Mouse (Mus musculus) lung, embryonic 16.5 days (tissue): ENCODE results near the gene Orai2. TPM values are rescaled to one million over a fixed set of nuclear protein-coding genes. Genes with fewer than 3 reads are reported as not detected.
A peak's percentile ranks its signal among the peaks of the same experiment; 100 is the strongest.
"Not testable (repeated sequence)": the region's sequence is repeated elsewhere in the genome, so short reads cannot be mapped to it uniquely, and the experiment has no call there.

Experiments used
- ATAC-seq: fragments of 200-750 bp; cut with Nextera tagmentation; 2 replicates; pipeline ENCODE4 v1.8.0; 2017; ENCODE audit warnings: low read depth, mild to moderate bottlenecking, moderate library complexity
- H3K27ac ChIP-seq: fragments of 300-500 bp; sonication (generic); 2 replicates; pipeline ENCODE4 v1.5.1; 2014; ENCODE audit warnings: mild to moderate bottlenecking, control low read depth, low read length
- H3K27me3 ChIP-seq: fragments of 300-500 bp; sonication (generic); 2 replicates; pipeline ENCODE4 v1.6.1; 2014; ENCODE audit warnings: low read depth, low read length, mixed read lengths; ENCODE audit not compliant: control insufficient read depth, insufficient read depth
- H3K36me3 ChIP-seq: fragments of 300-500 bp; sonication (generic); 2 replicates; pipeline ENCODE4 v1.6.1; 2014; ENCODE audit warnings: low read length; ENCODE audit not compliant: control insufficient read depth, insufficient read depth
- H3K4me1 ChIP-seq: fragments of 300-500 bp; sonication (generic); replicated peaks from 2 replicates; pipeline ENCODE4 v1.6.1; 2014; ENCODE audit warnings: low read length, mixed read lengths; ENCODE audit not compliant: control insufficient read depth, insufficient read depth
- H3K4me2 ChIP-seq: fragments of 300-500 bp; sonication (generic); 2 replicates; pipeline ENCODE4 v1.6.1; 2014; ENCODE audit warnings: low read depth, low read length, control low read depth
- H3K4me3 ChIP-seq: fragments of 300-500 bp; sonication (generic); 2 replicates; pipeline ENCODE4 v1.5.1; 2014; ENCODE audit warnings: mild to moderate bottlenecking, low read length, control low read depth
- H3K9ac ChIP-seq: fragments of 300-500 bp; sonication (generic); 2 replicates; pipeline ENCODE4 v1.6.1; 2014; ENCODE audit warnings: low read length, control low read depth
- H3K9me3 ChIP-seq: fragments of 300-500 bp; sonication (generic); 2 replicates; pipeline ENCODE4 v1.6.1; 2016; ENCODE audit warnings: low read length; ENCODE audit not compliant: control insufficient read depth
- WGBS: fragments of 180-500 bp; shearing (Covaris S2); extraction: QIAGEN DNeasy Blood & Tissue Kit; methylation state at CpG from one replicate; pipeline ENCODE4 v1.1.7; 2014; 5-methylcytosine and 5-hydroxymethylcytosine counted together
- polyA plus RNA-seq: library from polyadenylated mRNA; unstranded; fragments of >200 nt; fragmentation: Nextera tagmentation; extraction: Ambion mirVana; gene quantifications from 2 replicates; pipeline ENCODE4 v1.2.1, GENCODE M21; 2015

Orai2 gene
- polyA plus RNA-seq, 1 experiment from 2014 or later, result 10.3 TPM

DNA sequence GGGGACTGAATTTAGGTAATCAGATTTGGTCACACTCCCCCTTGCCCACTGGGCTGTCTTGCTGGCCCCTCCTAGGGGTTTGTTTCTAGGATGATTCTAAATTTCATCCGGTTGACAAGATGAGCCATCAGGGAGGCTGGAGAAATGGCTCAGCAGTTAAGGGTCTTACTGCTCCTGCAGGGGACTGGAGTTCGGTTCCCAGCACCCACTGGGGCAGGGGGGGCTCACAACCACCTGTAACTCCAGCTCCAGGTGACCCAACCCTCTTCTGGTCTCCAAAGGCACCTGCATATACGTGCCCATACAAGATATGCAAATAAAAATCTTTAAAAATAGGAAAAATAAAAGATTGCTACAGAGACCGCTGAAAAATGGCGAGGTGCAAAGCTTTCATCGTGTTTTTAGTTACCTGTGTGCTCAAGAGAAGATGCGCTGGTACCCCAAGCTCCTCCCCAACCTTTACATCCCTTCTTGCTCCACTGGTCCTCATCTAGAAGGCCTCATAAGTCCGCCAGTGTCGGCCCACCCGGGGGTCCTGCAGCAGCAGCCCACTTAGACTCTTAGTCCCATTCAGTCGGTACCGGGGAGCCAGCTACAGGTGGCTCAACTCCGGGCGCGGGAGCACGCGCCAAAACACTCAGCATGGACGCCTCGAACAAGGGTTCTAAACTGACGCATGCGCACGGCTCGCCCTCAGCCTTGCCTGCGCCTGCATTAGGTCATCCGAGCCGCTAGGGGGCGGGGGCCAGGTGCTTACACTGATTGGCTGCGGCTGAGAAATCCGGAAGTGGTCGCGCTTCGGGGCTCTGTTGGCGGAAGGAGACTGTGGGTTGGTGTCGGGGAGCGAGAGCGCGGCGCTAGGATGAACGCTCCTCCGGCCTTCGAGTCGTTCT is 54.4 kb downstream of the Orai2 start, which contains the start of gene Polr2j:
Gene Polr2j, plus strand, starts transcription at position 741 of the 893 bp plus-strand sequence.
- peak within 1 kb of the TSS; percentile 63; the same call in 1 of the 2 replicates for H3K27ac ChIP-seq
- 3% methylated on average over 42 of the region's 42 CpGs for WGBS
- ATAC-seq, result peak; percentile 98

DNA sequence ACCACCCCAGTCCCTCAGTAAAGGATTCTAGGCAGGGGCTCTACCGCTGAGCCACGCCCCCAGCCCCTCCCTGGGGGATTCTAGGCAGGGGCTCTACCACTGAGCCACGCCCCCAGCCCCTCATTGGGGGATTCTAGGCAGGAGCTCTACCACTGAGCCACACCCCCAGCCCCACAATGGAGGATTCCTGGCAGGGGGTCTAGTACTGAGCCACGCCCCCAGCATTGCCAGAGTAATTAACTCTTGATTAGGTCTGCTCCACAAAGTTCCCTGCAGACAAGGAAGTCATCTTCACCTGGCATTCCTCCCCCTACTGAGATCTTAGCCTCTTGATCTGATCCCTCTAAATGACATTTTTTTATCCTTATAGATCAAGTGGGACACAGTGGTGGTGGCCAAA is 57.0 kb downstream of the Orai2 start:
- not testable (repeated sequence) for H3K9ac ChIP-seq, H3K27ac ChIP-seq, H3K4me3 ChIP-seq, ATAC-seq, H3K27me3 ChIP-seq, H3K4me2 ChIP-seq, H3K36me3 ChIP-seq, H3K9me3 ChIP-seq
- H3K4me1 ChIP-seq, result peaks cover 13% of the 10 kb centered on the region
- 35% methylated on average over 4 of the region's 4 CpGs for WGBS

More for the DNA sequence above, 54.4 kb downstream of the Orai2 start, which contains the start of gene Polr2j:
- peak within 1 kb of the TSS; percentile 94 for H3K9ac ChIP-seq
- peaks cover 13% of the 10 kb centered on the region for H3K4me1 ChIP-seq
- H3K4me2 ChIP-seq, result peak within 1 kb of the TSS; percentile 93
- H3K9me3 ChIP-seq, result no peaks in the 10 kb centered on the region
- H3K27me3 ChIP-seq, result no peaks in the 10 kb centered on the region
- H3K4me3 ChIP-seq, result peak within 1 kb of the TSS; percentile 96
- 0 out of 2 replicates have a peak, but pooled peaks cover 3% of the 10 kb centered on the region for H3K36me3 ChIP-seq

DNA sequence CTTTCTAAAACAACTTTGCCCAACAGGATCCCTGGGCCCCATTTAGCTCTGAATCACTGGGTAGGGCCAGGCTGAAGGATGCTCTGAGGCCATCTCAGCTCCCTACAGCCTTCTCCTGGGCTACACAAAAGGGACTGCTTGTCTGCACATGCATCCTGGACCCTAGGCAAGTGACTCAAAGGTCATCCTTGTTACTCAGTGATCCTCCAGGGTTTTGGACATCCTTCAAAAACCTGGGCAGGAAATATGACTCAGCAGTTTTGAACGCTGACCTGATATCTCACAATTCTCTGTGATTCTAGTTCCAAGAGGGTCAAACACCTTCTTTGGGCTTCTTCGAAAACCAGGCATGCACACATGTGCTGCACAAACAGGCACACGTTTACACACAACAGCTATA is 61.5 kb downstream of the Orai2 start:
- H3K4me2 ChIP-seq, result no peak overlapping the region
- H3K27me3 ChIP-seq, result no peaks in the 10 kb centered on the region
- WGBS, result 65% methylated on average over 3 of the region's 3 CpGs
- H3K9ac ChIP-seq, result no peak overlapping the region
- H3K36me3 ChIP-seq, result no peaks in the 10 kb centered on the region
- no peak overlapping the region for H3K4me3 ChIP-seq
- H3K9me3 ChIP-seq, result peaks cover 3% of the 10 kb centered on the region; the same call in 1 of the 2 replicates
- no peak for ATAC-seq
- no peak overlapping the region for H3K27ac ChIP-seq
- H3K4me1 ChIP-seq, result no peaks in the 10 kb centered on the region

DNA sequence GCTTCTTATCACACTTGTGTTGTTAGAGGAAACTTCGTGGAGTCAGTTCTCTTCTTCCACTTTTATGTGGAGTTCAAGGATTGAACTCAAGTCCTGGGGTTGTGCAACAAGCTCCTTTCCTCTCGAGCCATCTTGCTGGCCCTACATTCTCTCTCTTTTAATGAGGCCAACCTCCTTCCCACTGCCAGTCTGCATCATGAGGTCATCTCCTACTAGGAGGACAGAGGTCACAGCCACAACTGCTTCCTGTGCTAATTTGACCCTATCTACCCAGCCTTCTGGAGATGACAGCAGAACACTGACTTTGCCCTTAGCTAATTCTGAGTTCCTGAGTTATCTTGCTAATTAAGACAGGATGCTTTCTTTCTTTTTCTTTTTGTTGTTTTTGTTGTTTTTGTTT is 62.0 kb downstream of the Orai2 start:
- Histone ChIP-seq H3K4me1 (no peaks in the 10 kb centered on the region), H3K4me3 (no peak overlapping the region), H3K4me2 (no peak overlapping the region), H3K9me3 (peaks cover 3% of the 10 kb centered on the region; the same call in 1 of the 2 replicates), H3K9ac (no peak overlapping the region), H3K27ac (no peak overlapping the region), H3K27me3 (no peaks in the 10 kb centered on the region), H3K36me3 (no peaks in the 10 kb centered on the region)
- ATAC-seq, result no peak
- 32% methylated on average over 2 of the region's 2 CpGs for WGBS

DNA sequence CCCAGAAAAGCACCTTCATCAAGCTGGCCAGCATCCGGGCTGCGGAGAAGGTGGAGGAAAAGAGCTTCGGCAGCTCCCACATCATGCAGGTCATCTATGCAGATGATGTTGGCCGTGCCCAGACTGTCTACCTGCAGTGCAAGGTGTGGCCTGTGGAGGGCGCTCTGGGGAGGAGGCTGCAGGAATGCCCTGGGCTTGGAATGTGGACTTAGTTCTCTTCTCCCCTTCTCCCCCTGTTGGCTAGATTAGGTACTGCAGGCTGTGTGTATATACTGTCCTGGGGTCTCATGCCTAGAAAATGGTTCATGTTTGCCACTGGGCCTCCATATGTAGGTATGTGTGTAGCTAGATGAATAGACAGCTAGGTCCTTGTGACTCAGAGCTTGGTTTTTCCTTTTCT is 66.0 kb downstream of the Orai2 start:
- Histone ChIP-seq H3K27me3 (peaks cover 7% of the 10 kb centered on the region), H3K9ac (no peak overlapping the region), H3K4me2 (no peak overlapping the region), H3K27ac (no peak overlapping the region), H3K4me3 (no peak overlapping the region), H3K4me1 (peaks cover 4% of the 10 kb centered on the region; the same call in 1 of the 2 replicates), H3K9me3 (peaks cover 3% of the 10 kb centered on the region; the same call in 1 of the 2 replicates), H3K36me3 (no peaks in the 10 kb centered on the region)
- WGBS, result 83% methylated on average over 5 of the region's 5 CpGs
- ATAC-seq, result no peak

DNA sequence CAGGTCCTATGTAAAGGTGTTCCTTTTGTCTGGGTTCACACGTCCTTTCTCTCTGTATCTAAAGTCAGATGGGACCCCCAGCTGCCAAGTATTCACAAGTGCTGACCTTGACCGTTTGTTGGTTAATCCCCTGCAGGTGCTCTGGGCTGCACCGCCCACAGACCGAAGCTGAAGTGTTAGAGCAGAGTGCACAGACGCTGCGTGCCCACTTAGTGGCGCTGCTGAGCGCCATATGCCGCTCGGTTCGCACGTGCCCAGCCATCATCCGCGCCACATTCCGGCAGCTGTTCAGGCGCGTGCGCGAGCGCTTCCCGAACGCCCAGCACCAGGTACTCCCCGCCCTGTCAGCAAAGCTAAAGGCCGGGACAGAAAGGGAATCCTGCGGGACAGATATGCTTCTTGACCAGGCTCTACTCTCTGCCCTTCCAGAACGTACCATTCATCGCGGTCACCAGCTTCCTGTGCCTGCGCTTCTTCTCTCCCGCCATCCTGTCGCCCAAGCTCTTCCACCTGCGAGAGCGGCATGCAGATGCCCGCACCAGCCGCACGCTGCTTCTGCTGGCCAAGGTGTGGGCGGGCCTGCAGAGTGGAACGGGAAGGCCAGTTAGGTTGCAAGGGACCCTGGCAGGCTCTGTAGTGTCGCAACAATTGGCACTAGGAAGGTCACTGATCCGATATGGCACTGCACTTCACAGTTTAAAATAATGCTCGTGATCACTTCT is 68.3 kb downstream of the Orai2 start:
- Histone ChIP-seq H3K9ac (peak overlapping the region; percentile 56), H3K27ac (no peak overlapping the region), H3K36me3 (no peaks in the 10 kb centered on the region), H3K4me1 (peaks cover 4% of the 10 kb centered on the region; the same call in 1 of the 2 replicates), H3K27me3 (peaks cover 7% of the 10 kb centered on the region), H3K9me3 (peaks cover 3% of the 10 kb centered on the region; the same call in 1 of the 2 replicates), H3K4me2 (peak overlapping the region; percentile 71), H3K4me3 (peak overlapping the region; percentile 40)
- 4% methylated on average over 41 of the region's 41 CpGs for WGBS
- ATAC-seq, result peak; percentile 77

DNA sequence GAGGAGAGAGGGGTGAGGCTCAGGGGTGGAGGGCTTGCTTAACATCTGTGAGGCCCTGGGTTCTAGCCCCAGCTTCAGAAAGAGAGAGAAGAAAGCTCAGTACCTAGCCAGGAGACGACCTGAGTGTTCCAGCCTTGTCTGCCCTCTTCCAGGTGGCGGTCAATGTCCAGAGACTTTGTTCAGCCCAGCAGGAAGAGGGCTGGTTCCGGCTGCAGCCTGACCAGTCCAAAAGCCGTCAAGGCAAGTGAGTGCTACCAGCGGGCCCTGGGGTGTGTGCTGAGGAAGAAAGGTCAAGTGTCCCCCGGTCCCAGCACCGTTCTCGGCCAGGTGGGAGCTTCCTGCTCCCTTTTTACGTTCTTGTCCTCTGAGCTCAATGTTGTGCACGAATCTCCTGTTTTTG is 72.0 kb downstream of the Orai2 start:
- Histone ChIP-seq H3K4me1 (peaks cover 4% of the 10 kb centered on the region; the same call in 1 of the 2 replicates), H3K36me3 (no peaks in the 10 kb centered on the region), H3K4me2 (no peak overlapping the region), H3K27me3 (peaks cover 7% of the 10 kb centered on the region), H3K27ac (no peak overlapping the region), H3K9me3 (no peaks in the 10 kb centered on the region), H3K4me3 (no peak overlapping the region), H3K9ac (no peak overlapping the region)
- WGBS, result 63% methylated on average over 10 of the region's 10 CpGs
- ATAC-seq, result no peak
